In genomic region chr12:75557813-75558212, GRCm38 (mm10) we compare ENCODE assay signal across 10 mouse cellular contexts. TPM values are rescaled to one million over a fixed set of nuclear protein-coding genes. Genes with fewer than 3 reads are reported as not detected.
DNase-seq lines count a peak whose midpoint lies in the region; ATAC-seq and TF ChIP-seq lines count a peak whose summit lies in the region.
"Had no signal": no experiment of that assay in that cellular context is flagged by ENCODE, and none has a peak within 500 bp of the region (broad histone marks: within the 10 kb centered on the region; RNA-seq: fewer than 3 reads in every experiment).

No protein-coding gene starts in this region.

- peak; percentile 27 for DNase-seq in kidney, adult 11 months
- DNase-seq in 3134 (ENCODE audit: extremely low read depth, insufficient read length, low spot score) (peak; percentile 18), adipocyte (ENCODE audit: low spot score) (peak; percentile 9)
- peak; percentile 24 for DNase-seq in forebrain, postnatal 0 days
- no peak for DNase-seq in gastrocnemius, postnatal 4 days (ENCODE audit: low spot score in 2 of 2)
- DNase-seq in layer of hippocampus, adult 11-12 months (ENCODE audit: low spot score), result no peak
- DNase-seq: lung, postnatal 36 days had no signal

- WGBS in kidney, embryonic 15.5 days, result 81% methylated on average over 2 of the region's 2 CpGs
- 16% methylated on average over 2 of the region's 2 CpGs for WGBS in forebrain, postnatal 0 days

- no peak overlapping the region for H3K4me2 ChIP-seq in kidney, embryonic 15.5 days
- H3K4me2 ChIP-seq in forebrain, postnatal 0 days (ENCODE audit: low read depth), result no peak overlapping the region

- H3K4me1 ChIP-seq in kidney, embryonic 15.5 days, result 0 out of 2 replicates have a peak, but pooled peaks cover 9% of the 10 kb centered on the region
- H3K4me1 ChIP-seq in forebrain, postnatal 0 days (ENCODE audit: insufficient read depth), result no peaks in the 10 kb centered on the region

- no peak for TF ChIP-seq CTCF in forebrain, postnatal 0 days (IDR thresholded peaks at IDR 0.05; ENCODE audit: low read depth)

- H3K4me3 ChIP-seq in kidney, embryonic 15.5 days (replicated peaks), result no peak overlapping the region
- H3K4me3 ChIP-seq in forebrain, postnatal 0 days (ENCODE audit: low read depth, low read length), result no peak overlapping the region

- no peaks in the 10 kb centered on the region for H3K9me3 ChIP-seq in kidney, embryonic 15.5 days (replicated peaks)
- no peaks in the 10 kb centered on the region for H3K9me3 ChIP-seq in forebrain, postnatal 0 days (ENCODE audit: low read length)

- no peak overlapping the region for H3K9ac ChIP-seq in kidney, embryonic 15.5 days
- no peak overlapping the region for H3K9ac ChIP-seq in forebrain, postnatal 0 days

- no peaks in the 10 kb centered on the region for H3K36me3 ChIP-seq in kidney, embryonic 15.5 days
- no peaks in the 10 kb centered on the region for H3K36me3 ChIP-seq in forebrain, postnatal 0 days (ENCODE audit: insufficient read depth)

- no peak overlapping the region for H3K27ac ChIP-seq in kidney, embryonic 15.5 days
- H3K27ac ChIP-seq in forebrain, postnatal 0 days (ENCODE audit: low read depth, low read length), result peak overlapping the region; percentile 21; the same call in 1 of the 2 replicates
- H3K27ac ChIP-seq: kidney, postnatal 0 days had no signal

- H3K27me3 ChIP-seq in kidney, embryonic 15.5 days, result no peaks in the 10 kb centered on the region
- no peaks in the 10 kb centered on the region for H3K27me3 ChIP-seq in forebrain, postnatal 0 days (ENCODE audit: insufficient read depth, low read length)

- no peak for ATAC-seq in kidney, embryonic 15.5 days (replicated peaks; ENCODE audit: low FRiP score)
- no peak; the same call in 1 of the 2 replicates for ATAC-seq in forebrain, postnatal 0 days
- no peak for ATAC-seq in granulocyte monocyte progenitor cell, adult 5-6 weeks (replicated peaks; ENCODE audit: poor library complexity, severe bottlenecking)

RNA-seq across cellular contexts. Expression of gene Ppp2r5e, which starts 38.2 kb away (rescaled TPM):
- polyA plus RNA-seq in kidney, embryonic 15.5 days (2015; fragmentation: Nextera tagmentation; extraction: Ambion mirVana), result 12.4 and 13.6 TPM in 2 replicates
- total RNA-seq in forebrain, postnatal 0 days (2014; rRNA removed), result 35.4 and 50.8 TPM in 2 replicates
- polyA plus RNA-seq in forebrain, postnatal 0 days (2015; fragmentation: Nextera tagmentation; extraction: Ambion mirVana), result 22.7 and 26.7 TPM in 2 replicates
- 10 to 100 TPM; 32.3 to 37.3 TPM for total RNA-seq in gastrocnemius, postnatal 4 days (2021)
- 20.9 and 22.4 TPM in 2 replicates for total RNA-seq in granulocyte monocyte progenitor cell, adult 5-6 weeks (2014; fragmentation: Nextera tagmentation)
- 11.2 and 12.9 TPM in 2 replicates for total RNA-seq in granulocyte monocyte progenitor cell, adult 5-6 weeks (2017)

Comparison
In these comparisons a context has a peak if more than half of its experiments do, and no peak if none do; other contexts are left out.
1. DNase-seq: peak in kidney, adult 11 months (single experiment), 3134 (single experiment), adipocyte (single experiment) and forebrain, postnatal 0 days (single experiment); none in gastrocnemius, postnatal 4 days (0 of 2) and layer of hippocampus, adult 11-12 months (single experiment).